ENCODE assay signal across 8 mouse cellular contexts in the genomic region with DNA sequence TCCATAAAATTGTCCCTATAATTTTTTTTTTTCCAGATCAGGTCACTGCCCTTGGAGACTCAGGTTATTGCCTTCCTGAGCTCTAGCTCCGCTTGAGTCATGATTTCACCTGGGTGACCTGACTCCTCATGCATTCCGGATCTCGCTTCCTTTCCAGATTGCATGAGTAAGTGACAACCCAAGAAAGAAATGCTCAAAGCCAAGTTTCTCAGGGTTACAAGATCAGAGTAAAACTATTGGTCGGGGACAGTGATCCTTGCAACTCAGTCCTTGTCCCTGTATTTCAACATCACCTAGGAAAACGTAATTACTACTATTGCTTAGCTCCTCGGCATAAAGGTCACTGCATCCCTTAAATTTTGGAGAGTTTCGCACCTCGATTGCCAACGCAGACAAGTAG. TPM values are rescaled to one million over a fixed set of nuclear protein-coding genes. Genes with fewer than 3 reads are reported as not detected.
DNase-seq lines count a peak whose midpoint lies in the region; ATAC-seq and TF ChIP-seq lines count a peak whose summit lies in the region.

A gene (plus strand): TSS at position 340 of the 400 bp plus-strand sequence.

- peak within 1 kb of the TSS; percentile 46; the same call in 1 of the 2 replicates for H3K9ac ChIP-seq in kidney, embryonic 16.5 days (replicated peaks; ENCODE audit: low read length)
- H3K9ac ChIP-seq in intestine, embryonic 16.5 days (ENCODE audit: low read depth, low read length), result peak within 1 kb of the TSS; percentile 61
- 0 out of 2 replicates have a peak within 1 kb of the TSS, but pooled peaks have one; percentile 40 for H3K9ac ChIP-seq in neural tube, embryonic 12.5 days

- H3K4me3 ChIP-seq in kidney, embryonic 16.5 days (ENCODE audit: low read length), result peak within 1 kb of the TSS; percentile 48
- peak within 1 kb of the TSS; percentile 17 for H3K4me3 ChIP-seq in embryonic fibroblast, embryonic 13.5 days (ENCODE audit: insufficient read depth, low read length)
- peak within 1 kb of the TSS; percentile 47 for H3K4me3 ChIP-seq in intestine, embryonic 16.5 days (ENCODE audit: low read length)
- peak within 1 kb of the TSS; percentile 33 for H3K4me3 ChIP-seq in neural tube, embryonic 12.5 days

- intact Hi-C loops in heart, postnatal 14 days (cut with DNase I), result loop anchor here (10.0 kb wide), 1 partner anchor 234 kb away; no protein-coding TSS in a partner anchor

- H3K9me3 ChIP-seq in kidney, embryonic 16.5 days (ENCODE audit: low read length), result no peaks in the 10 kb centered on the region
- H3K9me3 ChIP-seq in intestine, embryonic 16.5 days (ENCODE audit: control insufficient read depth, low read length), result no peaks in the 10 kb centered on the region
- H3K9me3 ChIP-seq in neural tube, embryonic 12.5 days, result no peaks in the 10 kb centered on the region

- H3K4me2 ChIP-seq in kidney, embryonic 16.5 days (replicated peaks; ENCODE audit: low read depth, low read length), result peak within 1 kb of the TSS; percentile 67
- peak within 1 kb of the TSS; percentile 81 for H3K4me2 ChIP-seq in intestine, embryonic 16.5 days (ENCODE audit: low read depth, low read length)
- peak within 1 kb of the TSS; percentile 63 for H3K4me2 ChIP-seq in neural tube, embryonic 12.5 days (replicated peaks)

- TF ChIP-seq CTCF in embryonic fibroblast, embryonic 13.5 days (IDR thresholded peaks at IDR 0.05; ENCODE audit: borderline replicate concordance, insufficient read depth, low read length), result no peak

- WGBS in kidney, embryonic 16.5 days, result 41% methylated on average over 9 of the region's 9 CpGs
- WGBS in intestine, embryonic 16.5 days, result 43% methylated on average over 9 of the region's 9 CpGs
- 59% methylated on average over 9 of the region's 9 CpGs for WGBS in neural tube, embryonic 12.5 days

- no peak for ATAC-seq in kidney, embryonic 16.5 days (ENCODE audit: low FRiP score, low TSS enrichment)
- ATAC-seq in intestine, embryonic 16.5 days, result peak; percentile 62; the same call in 1 of the 2 replicates
- no peak for ATAC-seq in neural tube, embryonic 12.5 days (ENCODE audit: low FRiP score, low read depth)

- H3K27me3 ChIP-seq in kidney, embryonic 16.5 days (ENCODE audit: insufficient read depth, low read length), result peaks cover 26% of the 10 kb centered on the region
- no peaks in the 10 kb centered on the region for H3K27me3 ChIP-seq in intestine, embryonic 16.5 days (replicated peaks; ENCODE audit: control insufficient read depth, insufficient read depth, low read length)
- peaks cover 28% of the 10 kb centered on the region for H3K27me3 ChIP-seq in neural tube, embryonic 12.5 days (replicated peaks)

- no peaks in the 10 kb centered on the region for H3K36me3 ChIP-seq in kidney, embryonic 16.5 days (ENCODE audit: insufficient read depth, low read length)
- no peaks in the 10 kb centered on the region for H3K36me3 ChIP-seq in intestine, embryonic 16.5 days (ENCODE audit: control insufficient read depth, insufficient read depth, low read length)
- H3K36me3 ChIP-seq in neural tube, embryonic 12.5 days, result no peaks in the 10 kb centered on the region

- TF ChIP-seq POLR2A in embryonic fibroblast, embryonic 13.5 days (IDR thresholded peaks at IDR 0.05; ENCODE audit: low read depth, low read length), result no peak

- no peak for DNase-seq in kidney, adult 18-20 months
- no peak for DNase-seq in Muller cell, postnatal 12 days (ENCODE audit: inconsistent ontology term)
- no peak for DNase-seq in adrenal gland, adult 18-20 months (ENCODE audit: low spot score in 2 of 2)
- no peak for DNase-seq in heart, postnatal 14 days

- peaks cover 5% of the 10 kb centered on the region; the same call in 1 of the 2 replicates for H3K4me1 ChIP-seq in kidney, embryonic 16.5 days (ENCODE audit: insufficient read depth, low read length)
- no peaks in the 10 kb centered on the region for H3K4me1 ChIP-seq in embryonic fibroblast, embryonic 13.5 days (ENCODE audit: control insufficient read depth, insufficient read depth, low read length)
- H3K4me1 ChIP-seq in intestine, embryonic 16.5 days (ENCODE audit: control insufficient read depth, insufficient read depth, low read length), result no peaks in the 10 kb centered on the region
- H3K4me1 ChIP-seq in neural tube, embryonic 12.5 days, result no peaks in the 10 kb centered on the region

- H3K27ac ChIP-seq in kidney, embryonic 16.5 days (ENCODE audit: low read length), result no peak within 1 kb of the TSS
- H3K27ac ChIP-seq in embryonic fibroblast, embryonic 13.5 days (ENCODE audit: insufficient read depth, low read length), result no peak within 1 kb of the TSS
- H3K27ac ChIP-seq in intestine, embryonic 16.5 days (ENCODE audit: low read length), result no peak within 1 kb of the TSS
- no peak within 1 kb of the TSS for H3K27ac ChIP-seq in neural tube, embryonic 12.5 days

RNA-seq across cellular contexts. Expression of the gene that starts here (rescaled TPM):
- polyA plus RNA-seq in kidney, embryonic 16.5 days (2015; fragmentation: Nextera tagmentation; extraction: Ambion mirVana), result not detected in 2 replicates
- not detected in 2 replicates for polyA plus RNA-seq in embryonic fibroblast, embryonic 13.5 days (2011; ENCODE audit: insufficient read length, low read depth, missing spikeins)
- 0.21 and 0.28 TPM in 2 replicates for polyA plus RNA-seq in intestine, embryonic 16.5 days (2015; fragmentation: Nextera tagmentation; extraction: Ambion mirVana)
- 0.25 TPM in 1 of 2 replicates, not detected in the other for polyA plus RNA-seq in neural tube, embryonic 12.5 days (2016; fragmentation: Nextera tagmentation; extraction: Ambion mirVana)
- under 1 TPM; 0.22 to 0.46 TPM for total RNA-seq in adrenal gland, adult 18-20 months (2021)
- under 1 TPM in 1 of 2 experiments, not detected in 1; 0.24 TPM for total RNA-seq in heart, postnatal 14 days (2021)

Comparison
In these comparisons a context has a peak if more than half of its experiments do, and no peak if none do; other contexts are left out.
1. Peak in ATAC-seq, H3K4me3 ChIP-seq, H3K9ac ChIP-seq and H3K4me2 ChIP-seq in intestine, embryonic 16.5 days; RNA of the gene not detected or under 1 TPM.